In the genomic region with DNA sequence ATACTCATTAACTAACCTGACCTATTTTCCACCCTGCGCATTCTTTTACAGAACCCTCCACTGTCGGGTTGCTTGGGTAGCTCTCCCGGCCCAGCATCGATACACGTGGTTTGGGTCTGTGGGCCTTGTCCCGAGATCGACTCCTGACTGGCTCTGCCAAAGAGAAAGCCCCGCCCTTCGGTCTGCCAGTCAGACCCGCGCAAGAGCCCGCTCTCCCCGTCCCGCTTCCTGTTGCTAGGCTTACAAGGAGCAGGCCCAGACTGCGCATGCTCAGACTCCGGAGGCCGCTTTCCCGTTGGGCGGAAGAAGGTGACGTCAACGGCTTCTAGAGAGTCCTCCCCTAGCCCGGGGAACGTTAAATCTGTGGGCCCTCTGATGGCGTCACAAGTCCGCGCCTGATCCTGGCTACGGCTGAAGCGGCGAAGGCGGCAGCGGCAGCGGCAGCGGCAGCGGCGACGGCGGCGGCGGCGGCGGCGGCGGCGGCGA, we compare ENCODE assay signal across 8 mouse cellular contexts. TPM values are rescaled to one million over a fixed set of nuclear protein-coding genes. Genes with fewer than 3 reads are reported as not detected.
DNase-seq lines count a peak whose midpoint lies in the region; ATAC-seq and TF ChIP-seq lines count a peak whose summit lies in the region.

Gene Senp2, plus strand, starts transcription at position 386 of the 486 bp plus-strand sequence.

- TF ChIP-seq EP300 in liver, embryonic 14.5 days (IDR thresholded peaks at IDR 0.05; ENCODE audit: low read depth), result no peak
- no peak for TF ChIP-seq EP300 in stomach, postnatal 0 days (optimal IDR thresholded peaks at IDR 0.05)

- H3K36me3 ChIP-seq in forebrain, embryonic 10.5 days (replicated peaks), result peaks cover 7% of the 10 kb centered on the region
- 0 out of 2 replicates have a peak, but pooled peaks cover 3% of the 10 kb centered on the region for H3K36me3 ChIP-seq in heart, embryonic 15.5 days
- H3K36me3 ChIP-seq in liver, embryonic 14.5 days (replicated peaks; ENCODE audit: control insufficient read depth, insufficient read depth, low read depth), result peaks cover 6% of the 10 kb centered on the region; the same call in 1 of the 2 replicates
- no peaks in the 10 kb centered on the region for H3K36me3 ChIP-seq in neural tube, embryonic 11.5 days (ENCODE audit: control insufficient read depth, insufficient read depth, low read length)
- no peaks in the 10 kb centered on the region for H3K36me3 ChIP-seq in stomach, postnatal 0 days (ENCODE audit: control insufficient read depth, insufficient read depth, low read length)

- peak within 1 kb of the TSS; percentile 88 for H3K4me3 ChIP-seq in forebrain, embryonic 10.5 days
- H3K4me3 ChIP-seq in heart, embryonic 15.5 days, result peak within 1 kb of the TSS; percentile 89
- peak within 1 kb of the TSS; percentile 95 to 99 for H3K4me3 ChIP-seq in liver, embryonic 14.5 days (ENCODE audit: insufficient read depth in 1 of 2, low read depth in 2 of 2, low read length in 2 of 2)
- H3K4me3 ChIP-seq in neural tube, embryonic 11.5 days (ENCODE audit: low read depth, low read length), result peak within 1 kb of the TSS; percentile 74
- peak within 1 kb of the TSS; percentile 93 for H3K4me3 ChIP-seq in stomach, postnatal 0 days (ENCODE audit: low read depth, low read length)

- WGBS in forebrain, embryonic 10.5 days, result under 1% methylated on average over 45 of the region's 45 CpGs
- under 1% methylated on average over 45 of the region's 45 CpGs for WGBS in heart, embryonic 15.5 days
- WGBS in liver, embryonic 14.5 days (ENCODE audit: insufficient replicate concordance), result under 1% methylated on average over 39 of the region's 45 CpGs
- 0% methylated on average over 36 of the region's 45 CpGs for WGBS in neural tube, embryonic 11.5 days
- 0% methylated on average over 34 of the region's 45 CpGs for WGBS in stomach, postnatal 0 days

- H3K4me1 ChIP-seq in forebrain, embryonic 10.5 days, result peaks cover 18% of the 10 kb centered on the region
- H3K4me1 ChIP-seq in heart, embryonic 15.5 days (replicated peaks), result peaks cover 14% of the 10 kb centered on the region
- peaks cover 8 to 19% of the 10 kb centered on the region in 2 experiments for H3K4me1 ChIP-seq in liver, embryonic 14.5 days (replicated peaks; ENCODE audit: control insufficient read depth in 2 of 2, insufficient read depth in 2 of 2, low read length in 1 of 2)
- H3K4me1 ChIP-seq in neural tube, embryonic 11.5 days (ENCODE audit: control insufficient read depth, insufficient read depth, low read length), result peaks cover 8% of the 10 kb centered on the region; the same call in 1 of the 2 replicates
- no peaks in the 10 kb centered on the region for H3K4me1 ChIP-seq in stomach, postnatal 0 days (replicated peaks; ENCODE audit: control insufficient read depth, insufficient read depth)

- H3K27ac ChIP-seq in forebrain, embryonic 10.5 days, result peak within 1 kb of the TSS; percentile 89
- peak within 1 kb of the TSS; percentile 80 for H3K27ac ChIP-seq in heart, embryonic 15.5 days
- H3K27ac ChIP-seq in liver, embryonic 14.5 days, result peak within 1 kb of the TSS; percentile 86
- H3K27ac ChIP-seq in neural tube, embryonic 11.5 days (ENCODE audit: low read depth, low read length), result no peak within 1 kb of the TSS
- peak within 1 kb of the TSS; percentile 89 for H3K27ac ChIP-seq in stomach, postnatal 0 days (replicated peaks)

- peak within 1 kb of the TSS; percentile 90 for H3K9ac ChIP-seq in heart, embryonic 15.5 days
- H3K9ac ChIP-seq in liver, embryonic 14.5 days (replicated peaks), result peak within 1 kb of the TSS; percentile 98
- H3K9ac ChIP-seq in neural tube, embryonic 11.5 days (ENCODE audit: low read length), result peak within 1 kb of the TSS; percentile 79
- H3K9ac ChIP-seq in stomach, postnatal 0 days (ENCODE audit: low read length), result peak within 1 kb of the TSS; percentile 95

- peak; percentile 99 to 100 for DNase-seq in CD8-positive naive resting alpha-beta T cell, adult 2 months (ENCODE audit: low read depth in 2 of 2, low spot score in 2 of 2)
- DNase-seq in c-Kit-positive CD71-negative TER-119-negative erythroid progenitor cells, embryonic 14.5 days (ENCODE audit: low read depth), result peak; percentile 100
- DNase-seq in forebrain, embryonic 10.5 days (ENCODE audit: extremely low spot score, low spot score), result peak; percentile 100
- peak; percentile 100 for DNase-seq in kidney, postnatal 25 days
- DNase-seq in liver, embryonic 14.5 days (ENCODE audit: low read depth in 3 of 3, low spot score in 3 of 3), result peak; percentile 100
- DNase-seq in neural tube, embryonic 11.5 days (ENCODE audit: low spot score), result peak; percentile 100
- DNase-seq in stomach, postnatal 0 days (ENCODE audit: low spot score), result peak; percentile 100

- TF ChIP-seq CTCF in liver, embryonic 14.5 days (IDR thresholded peaks at IDR 0.05; ENCODE audit: low read depth), result no peak
- TF ChIP-seq CTCF in stomach, postnatal 0 days (IDR thresholded peaks at IDR 0.05; ENCODE audit: low read depth), result no peak

- peak within 1 kb of the TSS; percentile 73 for H3K4me2 ChIP-seq in heart, embryonic 15.5 days
- H3K4me2 ChIP-seq in liver, embryonic 14.5 days (ENCODE audit: low read depth), result peak within 1 kb of the TSS; percentile 90
- peak within 1 kb of the TSS; percentile 69 for H3K4me2 ChIP-seq in neural tube, embryonic 11.5 days (ENCODE audit: low read depth)
- H3K4me2 ChIP-seq in stomach, postnatal 0 days (replicated peaks; ENCODE audit: low read depth), result peak within 1 kb of the TSS; percentile 66

- peak; percentile 99 for ATAC-seq in heart, embryonic 15.5 days (replicated peaks; ENCODE audit: insufficient number of reproducible peaks, insufficient read depth, low FRiP score, low read depth)
- ATAC-seq in liver, embryonic 14.5 days (ENCODE audit: insufficient read depth), result peak; percentile 93
- ATAC-seq in neural tube, embryonic 11.5 days (ENCODE audit: insufficient read depth, low FRiP score, low TSS enrichment), result peak; percentile 97
- ATAC-seq in stomach, postnatal 0 days (ENCODE audit: low FRiP score, low TSS enrichment), result peak; percentile 99

- no peaks in the 10 kb centered on the region for H3K27me3 ChIP-seq in forebrain, embryonic 10.5 days (ENCODE audit: poor library complexity, severe bottlenecking)
- H3K27me3 ChIP-seq in heart, embryonic 15.5 days, result no peaks in the 10 kb centered on the region
- H3K27me3 ChIP-seq in liver, embryonic 14.5 days (ENCODE audit: control insufficient read depth, insufficient read depth, low read length), result no peaks in the 10 kb centered on the region; the same call in 1 of the 2 replicates
- H3K27me3 ChIP-seq in neural tube, embryonic 11.5 days (ENCODE audit: control insufficient read depth, insufficient read depth, low read length), result no peaks in the 10 kb centered on the region
- no peaks in the 10 kb centered on the region for H3K27me3 ChIP-seq in stomach, postnatal 0 days (ENCODE audit: control insufficient read depth, insufficient read depth, low read length)

- no peaks in the 10 kb centered on the region for H3K9me3 ChIP-seq in forebrain, embryonic 10.5 days
- no peaks in the 10 kb centered on the region for H3K9me3 ChIP-seq in heart, embryonic 15.5 days (replicated peaks)
- H3K9me3 ChIP-seq in liver, embryonic 14.5 days (ENCODE audit: control insufficient read depth, low read length), result no peaks in the 10 kb centered on the region
- H3K9me3 ChIP-seq in neural tube, embryonic 11.5 days (ENCODE audit: control insufficient read depth, low read length), result no peaks in the 10 kb centered on the region
- H3K9me3 ChIP-seq in stomach, postnatal 0 days (ENCODE audit: control insufficient read depth, low read length), result no peaks in the 10 kb centered on the region

RNA-seq across cellular contexts. Expression of gene Senp2, which starts in this region (rescaled TPM):
- polyA plus RNA-seq in forebrain, embryonic 10.5 days (2016; fragmentation: Nextera tagmentation; extraction: Ambion mirVana), result 70.5 and 72.1 TPM in 2 replicates
- 22.1 and 25.7 TPM in 2 replicates for polyA plus RNA-seq in heart, embryonic 15.5 days (2015; fragmentation: Nextera tagmentation; extraction: Ambion mirVana)
- 11.0 and 20.0 TPM in 2 replicates for polyA plus RNA-seq in liver, embryonic 14.5 days (2012; rRNA removed)
- 37.2 and 40.4 TPM in 2 replicates for polyA plus RNA-seq in liver, embryonic 14.5 days (2014; fragmentation: Nextera tagmentation; extraction: Ambion mirVana)
- 64.7 and 71.7 TPM in 2 replicates for polyA plus RNA-seq in neural tube, embryonic 11.5 days (2014; fragmentation: Nextera tagmentation; extraction: Ambion mirVana)
- 18.8 and 19.2 TPM in 2 replicates for polyA plus RNA-seq in stomach, postnatal 0 days (2015; fragmentation: Nextera tagmentation; extraction: Ambion mirVana)
